Mouse (Mus musculus): ENCODE data around the gene Lrrc58. TPM values are rescaled to one million over a fixed set of nuclear protein-coding genes. Genes with fewer than 3 reads are reported as not detected.
A peak's percentile ranks its signal among the peaks of the same experiment; 100 is the strongest.

The Lrrc58 gene
- 21.9 and 32.2 TPM in 2 replicates for polyA plus RNA-seq (2012; rRNA removed)

DNA sequence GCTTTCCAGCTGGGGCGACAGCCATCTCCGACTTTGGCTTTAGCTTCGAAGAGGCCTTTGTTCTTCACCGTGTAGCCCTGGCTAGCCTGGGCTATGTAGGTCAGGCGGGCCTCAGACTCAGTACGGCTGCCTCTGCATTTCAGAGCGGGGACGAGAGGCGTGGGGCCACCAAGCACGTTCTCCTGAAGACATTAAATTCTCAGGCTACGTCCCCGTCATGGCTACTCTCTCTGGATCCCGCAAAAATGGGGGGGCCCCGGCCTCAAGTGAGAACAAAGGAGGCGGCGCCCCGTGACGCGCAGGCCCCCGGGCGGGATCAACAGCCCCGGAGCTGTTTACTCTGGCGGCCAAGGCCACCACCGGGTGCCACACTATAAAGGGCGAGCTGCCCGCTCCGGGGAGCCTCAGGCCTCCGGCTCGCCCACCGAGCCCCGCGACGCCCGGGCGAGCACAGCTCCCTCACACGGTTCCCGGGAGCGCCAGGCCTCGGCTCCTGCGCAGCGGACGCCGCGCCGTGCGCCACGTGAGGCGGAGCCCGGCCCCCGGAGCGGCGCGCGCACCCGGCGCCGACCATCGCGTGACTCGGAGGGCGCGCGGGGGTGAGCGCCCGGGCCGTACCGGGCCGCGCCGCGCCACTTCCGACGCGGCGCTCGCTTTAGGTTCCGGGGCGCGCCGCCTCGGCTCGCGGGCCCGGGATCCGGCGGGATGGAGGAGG, at the start of gene Lrrc58:
Lrrc58 (plus strand) TSS at position 599 of the 715 bp plus-strand sequence.
- TF ChIP-seq CTCF (IDR thresholded peaks at IDR 0.05; ENCODE audit: borderline replicate concordance, extremely low read depth, insufficient read depth, insufficient read length) (no peak), POLR2A (IDR thresholded peaks at IDR 0.05; ENCODE audit: borderline replicate concordance, extremely low read depth, insufficient read depth, insufficient read length, poor library complexity, severe bottlenecking) (peak; percentile 92)
- peak; percentile 92 for DNase-seq (ENCODE audit: low read depth)

DNA sequence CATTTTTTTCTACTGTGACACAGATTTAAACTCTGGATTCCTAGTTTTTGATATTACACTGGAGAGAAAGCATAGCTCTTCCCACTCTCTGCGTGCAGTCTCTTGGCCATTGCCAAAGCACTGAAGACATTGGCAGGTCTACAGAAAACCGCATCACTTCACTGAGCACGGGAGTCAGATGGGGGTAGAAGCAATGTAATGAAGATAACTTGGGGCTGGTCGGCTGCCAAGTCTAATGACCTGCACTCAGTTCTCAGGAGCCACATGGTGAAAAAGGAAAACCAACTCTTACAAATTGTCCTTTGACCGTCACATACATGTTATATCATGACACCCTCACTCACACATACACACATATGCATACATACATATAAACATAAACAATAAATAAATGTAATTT, 44.2 kb upstream of the Lrrc58 start:
- TF ChIP-seq POLR2A (IDR thresholded peaks at IDR 0.05; ENCODE audit: borderline replicate concordance, extremely low read depth, insufficient read depth, insufficient read length, poor library complexity, severe bottlenecking) = no peak
- TF ChIP-seq CTCF (IDR thresholded peaks at IDR 0.05; ENCODE audit: borderline replicate concordance, extremely low read depth, insufficient read depth, insufficient read length) = no peak
- DNase-seq (ENCODE audit: low read depth) = peak; percentile 60

DNA sequence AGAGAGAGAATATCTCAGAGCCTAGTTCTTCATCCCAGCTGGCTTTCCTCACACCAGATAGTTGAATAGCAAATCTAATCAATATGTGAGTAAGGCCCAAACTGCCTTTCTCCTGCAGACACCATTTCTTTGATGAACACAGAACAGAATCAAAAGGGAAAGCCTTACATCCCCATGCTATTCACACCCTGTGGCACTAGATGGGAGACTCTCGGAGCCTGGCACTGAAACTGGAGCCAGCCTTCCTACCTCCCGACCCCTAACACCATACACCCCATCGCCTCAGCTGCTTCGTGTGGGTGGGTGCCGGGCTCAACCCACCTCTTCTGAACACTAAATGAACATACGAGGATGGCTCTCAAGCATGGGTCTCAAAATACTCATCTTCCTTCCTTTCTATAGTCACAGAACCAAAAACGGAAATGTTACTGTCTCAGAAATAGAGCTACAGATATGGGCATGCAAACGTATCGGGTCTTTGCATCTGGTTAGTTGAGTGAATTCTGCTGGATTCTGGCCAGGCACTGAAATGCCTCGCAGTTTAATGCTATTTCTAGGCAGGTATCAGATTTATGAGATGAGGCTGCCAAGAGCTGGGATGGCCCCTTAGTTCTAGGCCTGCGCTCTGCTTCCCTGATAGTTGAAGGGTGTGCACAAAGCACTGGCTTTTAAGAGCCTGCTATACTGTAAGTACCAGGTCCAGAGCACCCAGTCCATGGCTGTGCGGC, 43.2 kb upstream of the Lrrc58 start:
- no peak for DNase-seq (ENCODE audit: low read depth)
- TF ChIP-seq POLR2A (IDR thresholded peaks at IDR 0.05; ENCODE audit: borderline replicate concordance, extremely low read depth, insufficient read depth, insufficient read length, poor library complexity, severe bottlenecking) (no peak), CTCF (IDR thresholded peaks at IDR 0.05; ENCODE audit: borderline replicate concordance, extremely low read depth, insufficient read depth, insufficient read length) (no peak)

DNA sequence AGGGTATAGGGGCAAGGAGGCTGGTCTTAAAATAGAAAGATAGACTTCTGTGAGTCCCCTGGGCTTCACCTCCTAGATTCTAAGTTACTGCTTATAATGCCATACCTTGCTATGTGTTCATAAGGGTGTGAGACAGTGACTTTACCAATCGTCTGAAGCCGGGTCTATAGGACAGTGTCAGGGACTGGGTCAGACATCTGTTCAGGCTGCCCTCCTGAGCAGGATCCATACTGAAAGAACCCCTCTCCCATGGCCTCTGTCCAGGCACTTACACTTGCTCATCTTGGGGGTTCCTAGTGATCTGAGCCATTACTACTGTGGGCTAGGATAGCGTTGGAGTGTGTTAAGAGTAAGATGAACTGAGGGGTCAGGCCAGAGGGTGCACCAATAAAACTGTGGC, 41.9 kb upstream of the Lrrc58 start:
- no peak for DNase-seq (ENCODE audit: low read depth)
- no peak for TF ChIP-seq POLR2A (IDR thresholded peaks at IDR 0.05; ENCODE audit: borderline replicate concordance, extremely low read depth, insufficient read depth, insufficient read length, poor library complexity, severe bottlenecking)
- no peak for TF ChIP-seq CTCF (IDR thresholded peaks at IDR 0.05; ENCODE audit: borderline replicate concordance, extremely low read depth, insufficient read depth, insufficient read length)

DNA sequence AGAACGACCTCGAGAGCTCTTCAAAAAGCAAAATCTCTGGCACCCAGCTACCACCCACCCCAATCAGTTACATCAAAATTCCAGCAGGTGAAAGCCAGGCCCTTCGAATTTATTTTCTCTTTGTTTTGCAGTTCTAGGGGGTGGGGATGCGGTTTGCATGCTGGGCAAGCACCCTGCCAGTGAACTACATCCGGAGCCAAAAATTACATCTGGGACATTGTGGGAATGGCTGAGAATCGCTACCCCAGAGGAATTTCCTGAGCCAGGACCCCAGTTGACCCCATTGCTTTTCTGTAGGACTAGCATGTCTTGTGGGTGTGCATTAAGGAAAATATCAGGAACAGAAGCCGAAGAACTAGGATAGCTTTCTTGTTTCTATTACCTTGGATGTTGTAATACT, 37.1 kb upstream of the Lrrc58 start:
- TF ChIP-seq POLR2A (IDR thresholded peaks at IDR 0.05; ENCODE audit: borderline replicate concordance, extremely low read depth, insufficient read depth, insufficient read length, poor library complexity, severe bottlenecking) (no peak), CTCF (IDR thresholded peaks at IDR 0.05; ENCODE audit: borderline replicate concordance, extremely low read depth, insufficient read depth, insufficient read length) (no peak)
- DNase-seq (ENCODE audit: low read depth) = no peak

DNA sequence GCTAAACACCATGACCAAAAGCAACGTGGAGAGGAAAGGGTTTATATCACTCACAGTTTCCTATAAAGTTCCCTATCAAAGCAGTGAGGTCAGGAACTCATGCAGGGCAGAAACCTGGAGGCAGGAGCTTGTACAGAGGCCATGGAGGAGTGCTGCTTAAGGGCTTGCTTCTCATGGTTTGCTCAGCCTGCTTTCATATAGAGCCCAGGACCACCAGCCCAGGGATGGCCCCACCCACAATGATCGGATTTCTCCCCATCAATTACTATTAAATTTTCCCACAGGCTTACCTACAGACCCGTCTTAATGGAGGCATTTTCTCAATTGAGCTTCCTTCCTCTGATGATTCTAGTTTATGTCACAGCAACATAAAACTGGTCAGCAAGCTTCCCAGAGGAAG, 30.6 kb upstream of the Lrrc58 start:
- TF ChIP-seq CTCF (IDR thresholded peaks at IDR 0.05; ENCODE audit: borderline replicate concordance, extremely low read depth, insufficient read depth, insufficient read length) = no peak
- no peak for TF ChIP-seq POLR2A (IDR thresholded peaks at IDR 0.05; ENCODE audit: borderline replicate concordance, extremely low read depth, insufficient read depth, insufficient read length, poor library complexity, severe bottlenecking)
- no peak for DNase-seq (ENCODE audit: low read depth)

DNA sequence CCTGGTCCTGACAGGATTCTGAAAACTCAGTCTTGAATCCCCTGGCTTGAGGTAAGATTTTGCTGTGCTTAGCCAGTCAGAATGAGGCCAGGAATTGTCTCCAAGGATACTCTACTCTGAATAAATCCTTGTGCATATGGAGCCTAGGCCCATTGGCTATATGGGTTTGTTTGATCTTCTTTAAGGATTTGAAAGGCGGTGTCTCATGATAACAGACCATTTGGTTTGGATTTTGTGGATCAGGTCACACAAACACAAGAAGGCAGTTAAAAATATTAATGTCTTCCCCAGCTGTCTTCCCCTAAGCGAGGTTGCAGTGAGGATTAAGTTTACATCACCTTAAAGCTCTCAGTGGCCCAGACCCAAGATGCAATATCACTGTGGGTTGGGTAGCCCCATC, 25.8 kb upstream of the Lrrc58 start:
- no peak for DNase-seq (ENCODE audit: low read depth)
- TF ChIP-seq CTCF (IDR thresholded peaks at IDR 0.05; ENCODE audit: borderline replicate concordance, extremely low read depth, insufficient read depth, insufficient read length) = no peak
- TF ChIP-seq POLR2A (IDR thresholded peaks at IDR 0.05; ENCODE audit: borderline replicate concordance, extremely low read depth, insufficient read depth, insufficient read length, poor library complexity, severe bottlenecking) = no peak

DNA sequence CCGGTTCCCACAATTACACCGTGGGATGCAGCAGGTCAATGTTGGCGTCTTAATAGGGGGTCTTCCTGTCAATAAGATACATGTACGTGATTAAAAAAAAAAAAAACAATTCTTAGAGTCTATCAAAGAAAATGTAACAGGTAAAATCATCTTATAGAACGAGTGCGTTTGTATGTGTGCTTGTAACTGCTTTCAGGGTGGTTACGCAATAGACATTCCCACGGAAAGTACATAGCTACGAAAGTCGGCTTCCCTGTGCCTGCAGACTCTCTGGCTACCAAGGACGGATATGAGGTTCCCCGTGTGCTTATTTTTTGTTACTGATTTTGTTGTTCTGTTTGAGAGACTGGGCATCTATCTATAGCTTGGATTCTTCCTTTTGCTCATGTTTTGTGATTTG, 24.4 kb upstream of the Lrrc58 start:
- TF ChIP-seq POLR2A (IDR thresholded peaks at IDR 0.05; ENCODE audit: borderline replicate concordance, extremely low read depth, insufficient read depth, insufficient read length, poor library complexity, severe bottlenecking) (no peak), CTCF (IDR thresholded peaks at IDR 0.05; ENCODE audit: borderline replicate concordance, extremely low read depth, insufficient read depth, insufficient read length) (no peak)
- no peak for DNase-seq (ENCODE audit: low read depth)

DNA sequence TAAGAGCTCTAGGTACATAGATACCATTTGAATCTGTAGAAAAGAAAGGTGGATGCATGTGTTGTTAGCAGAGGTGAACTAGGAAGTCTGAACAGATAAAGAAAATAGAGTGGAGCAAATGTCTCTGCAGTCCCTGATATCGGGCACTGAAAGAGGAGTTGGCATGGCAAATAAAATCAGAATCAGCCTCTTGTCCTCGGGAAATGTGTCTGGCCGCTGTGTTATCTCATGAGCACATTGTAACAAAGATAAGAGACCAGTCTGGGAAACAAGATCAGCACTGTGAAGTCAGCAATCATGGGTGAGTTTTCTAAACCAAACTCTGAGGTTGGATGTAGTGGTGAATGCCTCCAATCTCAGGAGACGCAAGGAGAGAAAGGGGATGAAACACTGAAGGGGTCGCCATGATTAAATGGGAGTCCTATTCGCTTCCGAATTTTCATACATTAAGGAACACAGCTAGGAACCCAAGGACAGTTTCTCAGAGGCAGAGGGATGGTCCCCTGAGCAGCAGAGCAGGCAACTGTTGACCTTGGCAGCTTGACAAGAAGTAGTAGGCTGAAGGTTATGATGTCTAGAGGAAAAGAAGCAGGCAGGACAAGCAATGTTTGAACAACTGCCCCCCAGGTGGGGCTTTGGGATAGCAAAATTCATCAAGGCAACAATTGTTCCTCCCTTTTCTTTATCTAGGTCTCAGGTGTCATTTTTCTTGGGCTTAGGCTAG, 22.8 kb upstream of the Lrrc58 start:
- TF ChIP-seq POLR2A (IDR thresholded peaks at IDR 0.05; ENCODE audit: borderline replicate concordance, extremely low read depth, insufficient read depth, insufficient read length, poor library complexity, severe bottlenecking) = no peak
- TF ChIP-seq CTCF (IDR thresholded peaks at IDR 0.05; ENCODE audit: borderline replicate concordance, extremely low read depth, insufficient read depth, insufficient read length) = no peak
- DNase-seq (ENCODE audit: low read depth) = no peak

DNA sequence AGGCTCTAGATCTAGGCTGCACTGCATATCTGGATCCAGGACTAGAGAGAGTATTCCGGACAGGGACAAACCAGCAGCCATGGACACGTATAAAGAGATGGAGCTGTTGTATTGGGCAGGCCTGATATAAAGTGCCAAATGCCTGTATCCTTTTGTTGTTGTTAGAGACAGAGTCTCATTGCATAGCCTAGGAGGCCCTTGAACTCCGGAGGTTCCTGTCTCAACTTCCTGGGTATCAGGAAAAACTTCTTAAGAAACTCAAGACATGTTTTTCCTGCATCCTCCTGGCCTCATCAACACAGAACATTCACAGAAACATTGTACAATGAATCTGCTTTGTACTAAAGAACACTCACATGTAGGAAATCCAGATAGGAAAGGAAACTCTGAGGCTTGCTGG, 21.1 kb upstream of the Lrrc58 start:
- DNase-seq (ENCODE audit: low read depth) = no peak
- TF ChIP-seq CTCF (IDR thresholded peaks at IDR 0.05; ENCODE audit: borderline replicate concordance, extremely low read depth, insufficient read depth, insufficient read length) = no peak
- TF ChIP-seq POLR2A (IDR thresholded peaks at IDR 0.05; ENCODE audit: borderline replicate concordance, extremely low read depth, insufficient read depth, insufficient read length, poor library complexity, severe bottlenecking) = no peak

DNA sequence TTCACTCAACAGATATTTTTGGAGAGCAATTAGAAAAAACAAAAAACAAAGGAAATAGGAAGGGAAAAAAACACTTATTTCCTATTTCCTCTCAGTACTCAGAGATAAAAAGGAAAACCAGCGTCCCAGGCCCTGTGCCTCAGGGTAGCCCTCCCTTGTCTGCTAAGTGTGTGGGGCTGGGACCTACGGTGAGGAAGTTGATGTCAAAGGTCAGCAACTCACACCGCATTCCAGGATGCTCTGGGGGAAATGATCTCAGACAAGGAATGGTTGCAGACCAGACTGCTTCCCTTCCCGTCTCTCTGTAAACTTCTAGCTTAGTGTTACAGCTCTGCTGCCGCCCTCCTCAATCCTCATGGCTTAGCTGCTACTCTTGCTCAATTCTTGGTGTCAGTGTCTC, 16.8 kb upstream of the Lrrc58 start:
- no peak for DNase-seq (ENCODE audit: low read depth)
- TF ChIP-seq CTCF (IDR thresholded peaks at IDR 0.05; ENCODE audit: borderline replicate concordance, extremely low read depth, insufficient read depth, insufficient read length) (no peak), POLR2A (IDR thresholded peaks at IDR 0.05; ENCODE audit: borderline replicate concordance, extremely low read depth, insufficient read depth, insufficient read length, poor library complexity, severe bottlenecking) (no peak)

All from brain, embryonic 14.5 days (tissue).